Mouse (Mus musculus) G1E-ER4 (cell line): ENCODE results near the gene Ffar4. TPM values are rescaled to one million over a fixed set of nuclear protein-coding genes. Genes with fewer than 3 reads are reported as not detected.

Experiments
- GATA1 ChIP-seq: IDR thresholded peaks from one replicate; pipeline ENCODE4 v1.8.0; 2012; ENCODE audit warnings: low read length, inconsistent platforms
- polyA plus RNA-seq: library from polyadenylated mRNA; stranded (reverse); fragments of >175 nt; gene quantifications from 2 replicates; pipeline ENCODE4 v1.2.3, GENCODE M21; 2012

The Ffar4 gene
- polyA plus RNA-seq, 1 experiment: not detected

- no peak for TF ChIP-seq GATA1
Observed at GRCm38 (mm10) chr19:38082931-38083525, 13.8 kb upstream of the Ffar4 start.

- no peak for TF ChIP-seq GATA1
Observed at GRCm38 (mm10) chr19:38085841-38086240, 11.0 kb upstream of the Ffar4 start.

GRCm38 (mm10) chr19:38086948-38087551 lies 9.8 kb upstream of the Ffar4 start:
- no peak for TF ChIP-seq GATA1

- TF ChIP-seq GATA1: no peak
Observed at GRCm38 (mm10) chr19:38089358-38089757, 7.5 kb upstream of the Ffar4 start.

GRCm38 (mm10) chr19:38091512-38091985 lies 5.3 kb upstream of the Ffar4 start:
- TF ChIP-seq GATA1: no peak

- no peak for TF ChIP-seq GATA1
Observed at GRCm38 (mm10) chr19:38096231-38096630, 640 bp upstream of the Ffar4 start.

- TF ChIP-seq GATA1: no peak
Observed at GRCm38 (mm10) chr19:38107871-38108270, 11.0 kb downstream of the Ffar4 start.

GRCm38 (mm10) chr19:38109506-38110242 lies 12.8 kb downstream of the Ffar4 start:
- no peak for TF ChIP-seq GATA1

GRCm38 (mm10) chr19:38111056-38111455 lies 14.2 kb downstream of the Ffar4 start:
- no peak for TF ChIP-seq GATA1

- no peak for TF ChIP-seq GATA1
Observed at GRCm38 (mm10) chr19:38112575-38112974, 15.7 kb downstream of the Ffar4 start.

- no peak for TF ChIP-seq GATA1
Observed at GRCm38 (mm10) chr19:38114834-38115491, 18.1 kb downstream of the Ffar4 start.

GRCm38 (mm10) chr19:38120123-38120760 lies 23.4 kb downstream of the Ffar4 start:
- no peak for TF ChIP-seq GATA1

GRCm38 (mm10) chr19:38123921-38124320 lies 27.1 kb downstream of the Ffar4 start:
- TF ChIP-seq GATA1: no peak

- no peak for TF ChIP-seq GATA1
Observed at GRCm38 (mm10) chr19:38124401-38125218, 27.7 kb downstream of the Ffar4 start.

GRCm38 (mm10) chr19:38125219-38125610 lies 28.3 kb downstream of the Ffar4 start, which contains the start of gene Rbp4:
Gene Rbp4 (minus strand): TSS chr19:38125281.
- no peak for TF ChIP-seq GATA1
